Mouse (Mus musculus) 3T3-L1 (cell line): Measurements from ENCODE around the gene Supt3.
A peak's percentile ranks its signal among the peaks of the same experiment; 100 is the strongest.

Experiments used
- DNase-seq: peaks from one replicate; pipeline ENCODE4 v3.0.0-alpha.2; 2015; ENCODE audit warnings: low read depth, low spot score

Gene Supt3

GRCm38 (mm10) chr17:44776738-44777270 is at the start of gene Supt3:
Gene Supt3, plus strand, starts transcription at chr17:44777152.
- peak; percentile 92 for DNase-seq

- DNase-seq: peak; percentile 60
Measured at GRCm38 (mm10) chr17:44727675-44728074, 49.3 kb upstream of the Supt3 start.

- peak; percentile 49 for DNase-seq
Measured at GRCm38 (mm10) chr17:44728464-44728863, 48.5 kb upstream of the Supt3 start.

GRCm38 (mm10) chr17:44733544-44734310 is 43.2 kb upstream of the Supt3 start:
- peak; percentile 73 for DNase-seq

- DNase-seq: peak; percentile 68
Measured at GRCm38 (mm10) chr17:44734501-44735222, 42.3 kb upstream of the Supt3 start.

GRCm38 (mm10) chr17:44735223-44735990 is 41.5 kb upstream of the Supt3 start:
- DNase-seq: peak; percentile 60

GRCm38 (mm10) chr17:44735991-44736561 is 40.9 kb upstream of the Supt3 start:
- peak; percentile 73 for DNase-seq

- peak; percentile 56 for DNase-seq
Measured at GRCm38 (mm10) chr17:44737275-44738120, 39.5 kb upstream of the Supt3 start.

- peak; percentile 83 for DNase-seq
Measured at GRCm38 (mm10) chr17:44738121-44738637, 38.8 kb upstream of the Supt3 start.

GRCm38 (mm10) chr17:44742246-44742645 is 34.7 kb upstream of the Supt3 start:
- no peak for DNase-seq

- DNase-seq: no peak
Measured at GRCm38 (mm10) chr17:44743780-44744179, 33.2 kb upstream of the Supt3 start.

- DNase-seq: no peak
Measured at GRCm38 (mm10) chr17:44745378-44745777, 31.6 kb upstream of the Supt3 start.

GRCm38 (mm10) chr17:44766318-44766717 is 10.6 kb upstream of the Supt3 start:
- no peak for DNase-seq

GRCm38 (mm10) chr17:44766975-44767374 is 10.0 kb upstream of the Supt3 start:
- no peak for DNase-seq

- peak; percentile 68 for DNase-seq
Measured at GRCm38 (mm10) chr17:44767375-44767774, 9.6 kb upstream of the Supt3 start.

GRCm38 (mm10) chr17:44768522-44768921 is 8.4 kb upstream of the Supt3 start:
- peak; percentile 63 for DNase-seq

- peak; percentile 66 for DNase-seq
Measured at GRCm38 (mm10) chr17:44770871-44771270, 6.1 kb upstream of the Supt3 start.

- DNase-seq: peak; percentile 67
Measured at GRCm38 (mm10) chr17:44772576-44772975, 4.4 kb upstream of the Supt3 start.

- DNase-seq: peak; percentile 78
Measured at GRCm38 (mm10) chr17:44777337-44777804, 419 bp downstream of the Supt3 start.

GRCm38 (mm10) chr17:44778141-44778540 is 1.2 kb downstream of the Supt3 start:
- no peak for DNase-seq
